Mouse (Mus musculus) erythroblast, adult 5-6 weeks (primary cell): ENCODE measurements around the gene Ppp1r37. TPM values are rescaled to one million over a fixed set of nuclear protein-coding genes. Genes with fewer than 3 reads are reported as not detected.

Experiments used
- ATAC-seq: replicated peaks from 2 replicates; pipeline ENCODE4 v1.8.0; 2016; ENCODE audit warnings: moderate number of reproducible peaks, mild to moderate bottlenecking, moderate TSS enrichment, inconsistent platforms; ENCODE audit not compliant: poor library complexity, low FRiP score, severe bottlenecking
- total RNA-seq, 2 experiments: library from RNA; stranded (forward) in 1 of 2; stranded (reverse) in 1 of 2; fragments of 150-400 nt in 1 of 2; fragments of 200-764, 138-1000 nt in 1 of 2; gene quantifications; 2 replicates each; pipeline versions ENCODE4 v1.2.3 to v1.2.4; 2015 to 2017; ENCODE audit warnings: low replicate concordance in 2 of 2

The Ppp1r37 gene
- total RNA-seq, 2 experiments from 2014 or later: 13.3 to 22.9 TPM

DNA sequence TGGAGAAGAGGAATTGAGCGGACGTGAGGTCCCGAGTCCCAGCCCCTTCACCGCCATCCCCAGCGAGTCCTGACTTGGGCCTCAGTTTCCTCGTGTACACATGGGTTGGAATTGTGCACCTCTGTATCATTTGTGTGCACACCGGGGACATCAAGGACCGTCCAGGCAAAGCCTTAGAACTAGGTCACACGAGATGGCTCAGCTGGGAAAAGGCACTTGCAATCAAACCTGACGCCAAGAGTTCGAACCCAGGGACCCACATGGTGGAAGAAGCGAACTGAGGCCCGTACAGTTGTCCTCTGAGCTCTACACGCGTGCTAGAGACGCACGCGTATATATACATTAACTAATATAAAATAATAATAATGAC lies 55.3 kb downstream of the Ppp1r37 start:
- no peak for ATAC-seq

DNA sequence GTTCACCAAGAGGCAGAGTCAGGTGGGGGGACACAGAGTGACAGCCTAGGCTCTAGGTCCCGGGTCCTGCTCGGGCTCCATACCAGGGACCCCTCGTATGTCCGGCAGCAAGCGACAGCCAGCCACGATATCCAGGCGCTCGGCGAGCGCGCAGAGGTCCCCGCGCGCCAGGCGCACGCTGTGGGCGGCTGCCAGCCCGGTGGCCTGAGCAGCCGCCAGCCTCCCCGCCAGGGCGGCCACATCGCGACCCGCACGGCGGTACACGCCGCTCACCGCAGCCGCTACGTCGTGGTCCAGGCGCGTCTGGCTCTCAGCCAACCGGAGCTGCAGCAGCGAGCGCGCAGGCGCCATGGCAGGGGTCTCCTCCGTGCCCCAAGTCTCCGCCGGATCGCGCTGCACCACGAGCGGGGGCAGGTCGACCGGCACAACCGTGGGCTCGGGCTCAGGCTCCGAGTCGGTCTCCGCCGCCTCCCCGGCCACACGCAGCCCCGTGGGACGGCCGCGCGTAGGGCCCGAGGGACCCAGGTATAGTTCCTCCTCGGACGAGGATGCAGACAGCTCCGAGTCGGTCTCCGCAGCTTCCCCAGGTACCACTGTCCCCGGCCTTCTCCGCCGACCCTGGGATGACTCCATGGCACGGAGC lies 55.8 kb downstream of the Ppp1r37 start:
- ATAC-seq: no peak

DNA sequence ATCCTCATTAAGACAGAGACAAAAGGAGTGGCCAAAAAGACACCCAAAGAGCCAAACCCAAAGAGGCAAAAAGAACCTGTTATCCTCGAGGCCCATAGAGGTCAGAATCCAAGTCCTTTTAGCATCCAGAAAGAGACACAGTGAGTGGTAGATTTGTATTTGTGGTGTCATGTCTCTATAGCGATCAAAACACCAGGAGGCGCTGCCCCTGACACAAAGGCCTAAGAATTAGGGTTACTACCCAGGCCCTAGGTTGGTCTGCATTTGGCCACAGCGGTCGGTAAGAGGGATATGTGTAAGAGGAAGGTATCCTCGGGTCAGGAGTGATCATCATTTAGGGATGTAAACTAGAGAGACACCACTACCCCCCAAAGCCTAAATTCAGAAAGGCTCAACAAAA lies 56.5 kb downstream of the Ppp1r37 start:
- no peak for ATAC-seq

DNA sequence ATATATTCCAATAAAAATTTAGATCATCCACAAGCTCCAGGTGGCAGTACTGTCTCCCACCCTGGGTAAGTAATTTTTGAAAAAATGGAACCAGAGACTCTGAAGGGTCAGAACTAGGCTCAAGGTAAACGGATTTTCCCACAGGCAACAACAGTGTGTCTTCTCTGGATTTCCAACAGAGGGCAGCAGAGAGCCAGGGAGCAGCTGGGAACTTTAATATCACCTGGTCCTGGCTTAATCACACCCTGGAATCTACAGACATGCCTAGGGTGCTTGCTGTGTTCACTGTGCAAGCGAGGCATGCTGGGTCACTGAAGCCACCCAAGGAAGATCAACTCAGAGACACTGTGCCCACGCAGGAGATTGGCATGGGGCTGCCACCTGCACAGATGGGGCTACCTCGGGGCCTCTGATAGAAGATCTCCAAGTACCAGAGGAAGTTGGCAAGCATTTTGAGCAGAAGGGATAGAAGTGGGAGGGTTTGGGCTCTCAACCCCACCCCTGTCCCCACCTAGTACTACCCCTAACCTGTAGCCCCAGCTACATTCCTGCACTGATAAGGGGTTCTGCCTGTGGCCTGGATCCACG lies 59.3 kb downstream of the Ppp1r37 start:
- ATAC-seq: 0 out of 2 replicates have a peak, but pooled peaks have one; percentile 35

DNA sequence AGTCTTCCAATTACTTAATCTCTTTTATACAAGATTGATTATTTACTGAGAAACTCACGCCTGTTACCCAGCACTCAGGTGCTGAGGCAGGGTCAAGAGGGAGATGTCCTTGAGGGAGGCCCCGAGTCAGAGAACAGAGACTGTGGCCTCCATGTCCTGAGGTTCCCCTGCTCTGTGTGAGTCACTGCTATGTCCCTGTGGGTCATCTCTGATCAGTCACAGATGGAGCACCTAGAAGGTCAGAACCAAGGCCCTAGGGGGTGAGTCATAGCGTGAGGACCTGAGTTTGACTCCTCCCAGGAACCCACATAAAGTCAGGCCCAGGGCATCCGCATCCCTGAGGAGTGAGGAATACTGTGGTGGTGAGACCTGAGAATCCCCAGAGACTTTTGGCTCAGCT lies 61.2 kb downstream of the Ppp1r37 start:
- no peak for ATAC-seq

DNA sequence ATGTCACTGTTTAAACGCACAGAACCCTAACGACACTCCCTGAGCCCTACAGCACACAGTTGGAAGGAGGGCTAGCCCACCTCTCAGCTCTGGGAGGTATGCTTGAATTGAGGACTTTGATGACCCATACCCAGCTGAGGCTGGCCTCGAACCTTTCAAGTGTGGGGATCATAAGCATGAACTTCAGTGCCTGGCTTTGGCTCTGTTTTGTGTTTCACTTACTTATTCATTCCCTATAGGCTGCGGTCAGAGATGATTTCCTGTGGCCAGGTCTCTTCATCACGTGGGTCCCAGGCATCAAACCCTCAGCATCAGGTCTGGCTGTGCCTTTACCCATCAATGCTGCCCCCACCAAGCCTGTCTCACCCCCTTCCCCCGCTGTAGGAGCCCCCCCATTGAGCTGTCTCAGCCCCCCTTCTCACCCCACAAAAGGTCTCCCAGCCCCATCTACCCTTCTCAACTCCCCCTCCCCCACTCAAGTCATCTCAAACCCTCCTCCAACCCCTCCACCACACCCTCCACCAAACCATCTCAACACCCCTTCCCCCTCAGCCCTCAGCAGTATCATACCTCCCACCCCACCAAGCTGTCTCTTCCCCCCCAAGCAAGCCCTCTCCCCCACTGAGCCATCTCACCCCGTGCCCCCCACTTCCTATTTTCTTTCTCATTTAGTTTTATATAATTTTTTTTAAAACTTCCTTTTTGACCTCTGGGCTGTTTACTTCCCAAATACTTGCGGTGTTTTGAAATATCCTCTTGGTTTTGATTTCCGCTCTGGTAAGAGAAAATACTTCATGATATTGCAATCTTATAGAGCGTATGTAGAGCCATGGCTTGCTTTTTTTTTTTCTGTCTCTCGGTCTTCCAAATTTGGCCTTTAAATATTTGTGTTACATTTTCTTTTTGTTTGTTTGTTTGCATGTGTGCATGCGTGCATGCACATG lies 62.2 kb downstream of the Ppp1r37 start:
- no peak for ATAC-seq

DNA sequence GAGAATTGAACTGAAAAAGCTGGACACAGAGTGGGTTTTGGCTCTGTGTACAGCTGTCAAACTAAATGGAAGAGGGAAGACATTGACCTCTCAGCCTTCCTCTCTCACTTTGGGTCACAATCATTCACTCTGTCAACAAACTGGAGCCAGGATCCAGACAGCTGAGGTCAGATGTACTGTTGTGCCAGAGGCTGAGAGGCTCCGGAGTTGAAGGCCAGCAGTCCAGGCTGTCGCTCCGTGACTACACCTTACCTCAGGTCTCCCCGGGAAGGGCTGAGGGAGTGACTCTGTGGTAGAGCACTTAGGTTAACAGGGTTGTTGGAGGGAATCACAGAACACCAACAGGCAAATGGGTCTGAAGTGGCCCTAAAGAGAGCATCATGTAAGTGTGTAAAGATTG lies 64.5 kb downstream of the Ppp1r37 start:
- ATAC-seq: no peak

DNA sequence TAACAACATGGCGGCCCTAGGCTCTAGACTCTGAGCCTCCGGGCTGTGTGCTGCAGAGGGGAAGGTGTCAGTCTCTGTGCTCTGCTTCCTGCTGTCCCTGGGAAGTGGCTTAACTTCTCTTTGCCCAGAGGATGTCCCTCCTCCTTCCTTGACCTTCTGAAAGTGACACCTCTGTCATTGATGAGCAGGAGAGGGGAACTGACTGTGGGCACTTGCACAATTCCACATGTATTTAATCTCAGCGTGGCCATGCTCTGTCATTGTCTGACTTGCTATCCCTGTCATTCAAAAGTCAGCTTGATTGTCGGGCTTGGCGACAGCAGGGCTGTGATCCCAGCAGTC lies 66.7 kb downstream of the Ppp1r37 start:
- ATAC-seq: no peak

DNA sequence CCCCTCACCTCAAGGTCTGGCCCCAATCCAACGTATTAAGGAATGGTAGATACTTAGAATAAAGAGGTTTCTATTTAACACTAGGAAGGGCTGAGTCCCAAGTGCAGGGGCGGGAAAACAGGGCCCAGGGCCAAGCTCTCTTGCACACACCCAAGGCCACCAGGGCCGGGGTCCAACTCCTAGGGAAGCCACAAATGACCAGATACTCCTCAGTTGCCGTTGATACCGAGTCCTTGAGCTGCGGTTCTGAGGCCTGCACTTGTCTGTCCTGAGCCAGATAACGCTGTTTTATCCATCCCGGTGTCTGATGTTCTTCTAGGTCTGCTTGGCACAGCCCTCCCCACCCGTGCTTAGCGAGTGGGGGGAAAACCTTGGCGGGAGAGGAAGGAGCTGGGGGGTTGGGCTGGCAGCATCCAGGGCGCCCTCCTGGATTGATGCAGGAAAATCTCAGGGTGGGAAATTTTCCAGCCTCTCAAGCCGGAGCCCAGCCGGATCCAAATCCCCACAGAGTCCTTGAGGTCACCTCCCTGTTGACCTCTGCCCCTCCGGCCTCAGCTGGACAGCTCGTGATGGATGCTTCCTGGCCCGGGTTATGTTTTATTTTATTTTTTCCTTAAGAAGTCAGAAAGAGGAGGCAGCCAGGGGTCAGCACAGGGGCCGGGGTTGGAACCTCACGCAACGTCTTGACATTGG lies 67.2 kb downstream of the Ppp1r37 start:
- ATAC-seq: no peak

DNA sequence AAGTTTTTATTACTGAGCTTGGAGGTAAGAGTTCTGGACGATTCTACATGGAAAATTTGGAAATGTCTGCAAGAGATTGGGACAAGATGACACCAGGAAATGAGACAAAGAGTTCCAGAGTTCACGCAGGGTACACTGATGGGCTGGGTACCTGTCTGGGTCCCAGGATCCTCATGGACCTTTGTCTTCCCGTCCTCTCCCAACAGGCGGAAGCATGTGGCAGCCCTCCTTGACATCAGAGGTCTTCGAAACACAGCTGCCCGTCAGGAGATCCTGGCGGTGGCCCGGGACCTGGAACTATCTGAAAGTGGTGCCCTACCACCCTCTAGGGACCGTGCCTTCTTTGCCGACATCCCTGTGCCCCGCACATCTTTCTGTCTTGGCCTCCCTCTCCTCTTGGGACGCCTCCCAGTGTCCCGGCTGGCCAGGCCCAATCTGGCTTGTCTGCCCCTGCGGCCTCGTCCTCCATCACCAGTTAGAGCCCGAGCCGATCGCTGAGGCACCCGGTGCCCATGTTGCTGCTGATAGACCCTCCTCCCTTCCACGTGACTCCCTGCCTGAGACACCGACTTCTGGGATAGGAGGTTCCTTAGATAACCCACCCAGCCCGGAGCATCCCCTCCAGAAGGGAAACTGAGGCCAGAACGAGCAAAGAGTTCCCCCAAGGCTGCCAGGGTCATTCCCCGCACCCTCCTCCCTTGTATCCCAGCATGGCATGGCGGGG lies 68.0 kb downstream of the Ppp1r37 start:
- no peak for ATAC-seq

DNA sequence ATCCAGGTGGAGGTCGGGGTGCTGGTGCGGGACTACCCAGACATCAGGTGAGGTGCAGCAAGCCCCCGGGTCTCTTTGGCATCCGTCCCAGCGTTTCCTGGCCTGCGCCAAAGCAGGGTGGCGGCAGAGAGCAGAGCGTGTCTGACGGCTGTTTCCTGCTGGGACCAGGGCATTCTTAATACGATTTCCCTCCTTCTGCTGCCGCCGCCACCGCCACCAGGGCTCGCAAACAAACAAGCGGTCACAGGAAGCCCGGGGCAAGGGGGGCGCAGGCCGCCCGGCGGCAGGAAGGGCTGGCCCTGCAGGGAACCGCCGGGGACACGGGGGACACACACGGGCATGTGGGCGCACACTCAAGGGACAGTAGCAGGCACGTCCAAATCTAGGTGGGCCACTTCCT lies 71.1 kb downstream of the Ppp1r37 start:
- ATAC-seq: no peak

DNA sequence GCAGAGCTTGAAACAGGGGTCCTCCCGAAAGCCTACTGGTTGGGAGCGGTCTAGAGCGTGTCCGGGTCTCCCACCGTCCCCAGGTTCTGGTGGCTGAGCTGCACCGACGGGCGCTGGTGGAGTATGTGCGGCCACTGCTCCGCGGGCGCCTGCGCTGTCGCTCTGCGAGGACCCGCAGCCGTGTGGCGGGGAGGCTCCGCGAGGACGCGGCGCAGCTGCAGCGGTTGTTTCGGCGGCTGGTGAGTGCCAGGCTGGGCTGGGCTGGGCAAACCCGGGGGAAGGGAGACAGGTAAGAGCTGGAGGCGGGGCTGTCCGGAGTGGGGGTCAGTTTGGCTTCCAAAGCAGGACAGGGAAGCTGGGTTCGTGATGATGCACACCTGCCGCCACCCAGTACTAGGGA lies 73.4 kb downstream of the Ppp1r37 start:
- ATAC-seq: no peak

DNA sequence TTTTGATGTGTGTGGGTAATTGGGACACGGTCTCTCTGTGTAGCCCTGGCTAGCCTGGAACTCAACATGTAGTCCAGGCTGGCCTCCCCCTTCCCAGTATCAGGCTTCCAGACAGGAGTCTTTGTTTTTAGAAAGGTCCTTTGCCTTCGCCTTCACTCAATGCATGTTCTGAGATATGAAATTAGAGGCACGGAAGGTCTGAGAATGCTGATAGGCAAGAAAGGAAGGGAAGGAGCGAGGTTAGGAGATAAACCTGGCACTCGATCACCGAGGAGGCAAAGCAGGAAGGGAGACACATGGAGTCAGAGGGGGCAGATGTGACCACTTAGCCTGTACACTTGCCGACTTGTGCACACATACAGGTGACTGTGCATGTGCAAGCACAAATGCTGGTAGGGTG lies 76.3 kb downstream of the Ppp1r37 start:
- ATAC-seq: no peak

DNA sequence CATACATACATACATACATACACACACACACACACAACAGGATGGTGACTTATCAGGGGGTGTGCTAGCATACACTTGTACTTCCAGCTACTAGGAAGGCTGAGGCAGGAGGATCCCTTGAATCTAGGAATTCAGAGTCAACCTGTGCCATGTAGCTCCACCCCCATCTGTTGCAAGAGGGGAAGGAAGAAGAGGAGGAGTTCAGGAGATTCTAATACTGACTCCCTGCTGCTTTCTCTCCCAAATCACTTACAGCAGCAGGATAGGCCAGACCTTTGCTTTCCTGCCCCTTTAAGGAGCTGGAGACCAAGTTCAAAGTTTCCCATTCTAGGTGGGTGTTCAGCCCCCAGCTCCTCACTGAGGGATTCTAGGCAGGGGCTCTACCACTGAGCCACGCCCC lies 77.4 kb downstream of the Ppp1r37 start:
- no peak for ATAC-seq

DNA sequence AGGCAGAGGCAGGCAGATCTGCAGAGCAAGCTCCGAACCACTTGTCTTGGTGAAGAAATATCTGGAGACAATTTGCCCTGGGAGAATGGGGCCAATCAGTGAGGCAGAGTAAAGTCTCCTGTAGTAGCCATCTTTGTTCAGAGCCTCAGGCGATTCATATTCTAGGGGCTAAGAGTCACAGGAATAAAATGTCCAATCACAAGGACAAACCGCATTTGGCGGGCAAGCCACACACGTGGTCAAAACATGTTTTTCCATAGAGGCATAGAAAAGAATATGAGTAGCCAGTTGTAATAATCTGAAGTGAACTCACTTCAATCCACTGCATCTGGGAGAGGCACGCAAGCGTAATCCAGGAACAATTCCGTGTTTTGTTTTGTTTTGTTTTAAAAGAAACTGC lies 79.6 kb downstream of the Ppp1r37 start:
- no peak for ATAC-seq

Other genes with a start within 250 kb of the Ppp1r37 start
- 8.6 and 8.8 TPM in 2 replicates for gene Ercc1, start 218.3 kb downstream of the Ppp1r37 start, total RNA-seq (2015; ENCODE audit: low replicate concordance)
- 4.6 and 5.2 TPM in 2 replicates for gene Ercc1, start 218.3 kb downstream of the Ppp1r37 start, total RNA-seq (2017; ENCODE audit: low replicate concordance)
- gene Cd3eap, start 203.6 kb downstream of the Ppp1r37 start, total RNA-seq (2015; ENCODE audit: low replicate concordance): 1.2 and 1.9 TPM in 2 replicates
- gene Cd3eap, start 203.6 kb downstream of the Ppp1r37 start, total RNA-seq (2017; ENCODE audit: low replicate concordance): 2.6 and 5.7 TPM in 2 replicates
- gene Ppp1r13l, start 203.3 kb downstream of the Ppp1r37 start, total RNA-seq (2015; ENCODE audit: low replicate concordance): 0.19 and 3.3 TPM in 2 replicates
- not detected in 2 replicates for gene Ppp1r13l, start 203.3 kb downstream of the Ppp1r37 start, total RNA-seq (2017; ENCODE audit: low replicate concordance)
- gene Ercc2, start 181.1 kb downstream of the Ppp1r37 start, total RNA-seq (2015; ENCODE audit: low replicate concordance): 1.3 and 2.7 TPM in 2 replicates
- gene Ercc2, start 181.1 kb downstream of the Ppp1r37 start, total RNA-seq (2017; ENCODE audit: low replicate concordance): 11.4 and 18.0 TPM in 2 replicates
- gene Klc3, start 159.0 kb downstream of the Ppp1r37 start, total RNA-seq (2015; ENCODE audit: low replicate concordance): not detected in 2 replicates
- not detected in 2 replicates for gene Klc3, start 159.0 kb downstream of the Ppp1r37 start, total RNA-seq (2017; ENCODE audit: low replicate concordance)
- not detected in 2 replicates for gene Ckm, start 158.3 kb downstream of the Ppp1r37 start, total RNA-seq (2015; ENCODE audit: low replicate concordance)
- gene Ckm, start 158.3 kb downstream of the Ppp1r37 start, total RNA-seq (2017; ENCODE audit: low replicate concordance): not detected in 2 replicates
- gene Mark4, start 104.3 kb downstream of the Ppp1r37 start, total RNA-seq (2015; ENCODE audit: low replicate concordance): 1.9 and 5.2 TPM in 2 replicates
- gene Mark4, start 104.3 kb downstream of the Ppp1r37 start, total RNA-seq (2017; ENCODE audit: low replicate concordance): 1.7 and 2.8 TPM in 2 replicates
- gene Exoc3l2, start 99.7 kb downstream of the Ppp1r37 start, total RNA-seq (2015; ENCODE audit: low replicate concordance): not detected in 2 replicates
- not detected in 2 replicates for gene Exoc3l2, start 99.7 kb downstream of the Ppp1r37 start, total RNA-seq (2017; ENCODE audit: low replicate concordance)
- gene Bloc1s3, start 54.7 kb downstream of the Ppp1r37 start, total RNA-seq (2015; ENCODE audit: low replicate concordance): 3.5 and 4.2 TPM in 2 replicates
- gene Bloc1s3, start 54.7 kb downstream of the Ppp1r37 start, total RNA-seq (2017; ENCODE audit: low replicate concordance): 0.84 and 1.5 TPM in 2 replicates
- 17.9 and 18.8 TPM in 2 replicates for gene Trappc6a, start 54.7 kb downstream of the Ppp1r37 start, total RNA-seq (2015; ENCODE audit: low replicate concordance)
- gene Trappc6a, start 54.7 kb downstream of the Ppp1r37 start, total RNA-seq (2017; ENCODE audit: low replicate concordance): 2.7 and 7.8 TPM in 2 replicates
- gene Nkpd1, start 45.2 kb downstream of the Ppp1r37 start, total RNA-seq (2015; ENCODE audit: low replicate concordance): not detected in 2 replicates
- gene Nkpd1, start 45.2 kb downstream of the Ppp1r37 start, total RNA-seq (2017; ENCODE audit: low replicate concordance): not detected in 2 replicates
- not detected in 2 replicates for gene Zfp296, start 14.2 kb upstream of the Ppp1r37 start, total RNA-seq (2015; ENCODE audit: low replicate concordance)
- 0.84 TPM in 1 of 2 replicates, not detected in the other for gene Zfp296, start 14.2 kb upstream of the Ppp1r37 start, total RNA-seq (2017; ENCODE audit: low replicate concordance)
- 32.0 and 46.7 TPM in 2 replicates for gene Gemin7, start 14.5 kb upstream of the Ppp1r37 start, total RNA-seq (2015; ENCODE audit: low replicate concordance)
- gene Gemin7, start 14.5 kb upstream of the Ppp1r37 start, total RNA-seq (2017; ENCODE audit: low replicate concordance): 10.2 and 13.5 TPM in 2 replicates
- gene Clasrp, start 41.4 kb upstream of the Ppp1r37 start, total RNA-seq (2015; ENCODE audit: low replicate concordance): 0.96 and 2.3 TPM in 2 replicates
- gene Clasrp, start 41.4 kb upstream of the Ppp1r37 start, total RNA-seq (2017; ENCODE audit: low replicate concordance): 14.9 and 21.9 TPM in 2 replicates
- 1.5 TPM in 1 of 2 replicates, not detected in the other for gene Relb, start 66.4 kb upstream of the Ppp1r37 start, total RNA-seq (2015; ENCODE audit: low replicate concordance)
- 0.68 and 2.2 TPM in 2 replicates for gene Relb, start 66.4 kb upstream of the Ppp1r37 start, total RNA-seq (2017; ENCODE audit: low replicate concordance)
- gene Clptm1, start 102.0 kb upstream of the Ppp1r37 start, total RNA-seq (2015; ENCODE audit: low replicate concordance): 10.0 and 23.2 TPM in 2 replicates
- gene Clptm1, start 102.0 kb upstream of the Ppp1r37 start, total RNA-seq (2017; ENCODE audit: low replicate concordance): 12.0 and 15.7 TPM in 2 replicates
- 10.4 and 16.1 TPM in 2 replicates for gene Apoc2, start 114.9 kb upstream of the Ppp1r37 start, total RNA-seq (2015; ENCODE audit: low replicate concordance)
- 4.7 and 8.3 TPM in 2 replicates for gene Apoc2, start 114.9 kb upstream of the Ppp1r37 start, total RNA-seq (2017; ENCODE audit: low replicate concordance)
- gene Gm44805, start 118.3 kb upstream of the Ppp1r37 start, total RNA-seq (2015; ENCODE audit: low replicate concordance): not detected in 2 replicates
- not detected in 2 replicates for gene Gm44805, start 118.3 kb upstream of the Ppp1r37 start, total RNA-seq (2017; ENCODE audit: low replicate concordance)
- not detected in 2 replicates for gene Apoc4, start 118.4 kb upstream of the Ppp1r37 start, total RNA-seq (2015; ENCODE audit: low replicate concordance)
- not detected in 2 replicates for gene Apoc4, start 118.4 kb upstream of the Ppp1r37 start, total RNA-seq (2017; ENCODE audit: low replicate concordance)
- gene Apoc1, start 129.6 kb upstream of the Ppp1r37 start, total RNA-seq (2015; ENCODE audit: low replicate concordance): 5.8 TPM in 1 of 2 replicates, not detected in the other
- gene Apoc1, start 129.6 kb upstream of the Ppp1r37 start, total RNA-seq (2017; ENCODE audit: low replicate concordance): 3.6 TPM in 1 of 2 replicates, not detected in the other
- 53.0 and 57.3 TPM in 2 replicates for gene Apoe, start 136.1 kb upstream of the Ppp1r37 start, total RNA-seq (2015; ENCODE audit: low replicate concordance)
- 220 and 224 TPM in 2 replicates for gene Apoe, start 136.1 kb upstream of the Ppp1r37 start, total RNA-seq (2017; ENCODE audit: low replicate concordance)
- gene Tomm40, start 152.4 kb upstream of the Ppp1r37 start, total RNA-seq (2015; ENCODE audit: low replicate concordance): 6.5 and 8.2 TPM in 2 replicates
- gene Tomm40, start 152.4 kb upstream of the Ppp1r37 start, total RNA-seq (2017; ENCODE audit: low replicate concordance): 3.4 and 9.6 TPM in 2 replicates
- gene Nectin2, start 187.4 kb upstream of the Ppp1r37 start, total RNA-seq (2015; ENCODE audit: low replicate concordance): not detected in 2 replicates
- 1.0 TPM in 1 of 2 replicates, not detected in the other for gene Nectin2, start 187.4 kb upstream of the Ppp1r37 start, total RNA-seq (2017; ENCODE audit: low replicate concordance)
- not detected in 2 replicates for gene Bcam, start 207.9 kb upstream of the Ppp1r37 start, total RNA-seq (2015; ENCODE audit: low replicate concordance)
- gene Bcam, start 207.9 kb upstream of the Ppp1r37 start, total RNA-seq (2017; ENCODE audit: low replicate concordance): not detected in 2 replicates
- not detected in 2 replicates for gene Cblc, start 233.7 kb upstream of the Ppp1r37 start, total RNA-seq (2015; ENCODE audit: low replicate concordance)
- gene Cblc, start 233.7 kb upstream of the Ppp1r37 start, total RNA-seq (2017; ENCODE audit: low replicate concordance): not detected in 2 replicates